Mouse (Mus musculus) kidney, adult 8-10 months (tissue): ENCODE measurements around the gene Phkg2.
"Not testable (repeated sequence)": the region's sequence is repeated elsewhere in the genome, so short reads cannot be mapped to it uniquely, and the experiment has no call there.

ENCODE experiments used
- DNase-seq, 2 experiments: peaks; one replicate each; pipeline ENCODE4 v3.0.0; 2022

Phkg2 gene

DNA sequence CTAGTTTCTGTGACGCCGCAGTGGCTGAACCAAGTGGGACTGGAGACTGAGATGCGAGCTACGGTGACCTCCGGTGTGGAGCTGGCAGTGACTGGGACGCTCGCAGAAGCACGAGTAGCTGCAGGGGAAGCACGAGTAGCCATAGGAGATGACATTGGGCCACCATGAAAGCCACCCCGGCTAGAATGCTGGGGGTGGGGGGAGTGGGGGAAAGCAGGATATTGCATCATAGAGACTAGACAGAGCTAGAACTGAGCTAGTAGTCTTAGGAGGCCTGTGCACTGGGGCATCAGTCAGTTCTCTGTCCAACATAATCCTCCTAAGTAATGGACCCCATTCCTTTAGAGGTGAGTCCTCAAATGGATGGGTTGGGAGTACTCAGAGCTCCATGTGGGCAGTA lies 31.1 kb downstream of the Phkg2 start:
- no peak for DNase-seq

DNA sequence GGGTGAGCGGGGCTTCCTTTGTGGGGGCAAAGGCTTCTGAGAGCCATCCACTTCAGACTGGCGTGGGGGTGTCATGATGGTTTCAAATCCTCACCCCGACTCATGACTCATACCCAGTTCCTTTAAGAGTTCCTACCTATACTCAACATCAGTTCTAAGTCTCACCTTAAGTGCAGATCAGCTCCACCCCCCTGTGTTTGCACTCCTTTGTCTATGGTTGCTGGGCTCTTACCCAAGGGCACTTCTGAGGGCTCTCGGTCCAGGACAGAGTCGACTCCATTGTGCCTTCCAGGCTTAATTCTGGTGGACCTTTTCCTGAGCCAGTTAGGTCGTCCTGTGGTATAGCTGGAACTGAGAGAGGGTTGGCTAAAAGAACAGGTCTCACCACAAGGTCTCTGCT lies 34.0 kb downstream of the Phkg2 start:
- DNase-seq, result no peak

DNA sequence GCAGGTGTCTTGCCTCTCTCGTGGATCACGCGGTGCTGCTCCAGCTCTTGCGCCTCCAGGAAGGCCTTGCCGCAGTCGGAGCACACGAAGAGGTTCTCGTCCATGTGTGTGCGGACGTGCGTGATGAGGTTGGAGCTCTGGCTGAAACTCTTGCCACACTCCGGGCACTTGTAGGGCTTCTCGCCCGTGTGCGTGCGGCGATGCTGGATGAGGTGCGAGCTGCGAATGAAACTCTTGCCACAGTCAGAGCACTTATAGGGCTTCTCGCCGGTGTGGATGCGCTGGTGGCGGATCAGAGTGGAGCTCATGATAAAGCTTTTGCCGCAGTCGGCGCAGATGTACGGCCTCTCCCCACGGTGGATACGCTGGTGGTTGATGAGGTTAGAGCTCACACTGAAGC lies 37.9 kb downstream of the Phkg2 start:
- DNase-seq, result no peak

DNA sequence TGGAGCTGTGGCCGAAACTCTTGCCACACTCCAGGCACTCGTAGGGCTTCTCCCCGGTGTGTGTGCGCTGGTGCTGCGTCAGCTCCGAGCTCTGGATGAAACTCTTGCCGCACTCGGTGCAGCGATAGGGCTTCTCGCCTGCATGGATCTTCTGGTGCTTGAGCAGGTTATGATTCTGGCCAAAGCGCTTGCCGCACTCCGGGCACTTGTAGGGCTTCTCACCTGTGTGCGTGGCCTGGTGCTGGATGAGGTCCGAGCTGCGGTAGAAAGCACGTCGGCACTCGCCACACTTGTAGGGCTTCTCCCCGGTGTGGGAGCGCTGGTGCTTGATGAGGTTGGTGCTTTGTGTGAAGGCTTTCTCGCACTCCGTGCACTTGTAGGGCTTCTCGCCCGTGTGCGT lies 38.4 kb downstream of the Phkg2 start:
- DNase-seq, result no peak

DNA sequence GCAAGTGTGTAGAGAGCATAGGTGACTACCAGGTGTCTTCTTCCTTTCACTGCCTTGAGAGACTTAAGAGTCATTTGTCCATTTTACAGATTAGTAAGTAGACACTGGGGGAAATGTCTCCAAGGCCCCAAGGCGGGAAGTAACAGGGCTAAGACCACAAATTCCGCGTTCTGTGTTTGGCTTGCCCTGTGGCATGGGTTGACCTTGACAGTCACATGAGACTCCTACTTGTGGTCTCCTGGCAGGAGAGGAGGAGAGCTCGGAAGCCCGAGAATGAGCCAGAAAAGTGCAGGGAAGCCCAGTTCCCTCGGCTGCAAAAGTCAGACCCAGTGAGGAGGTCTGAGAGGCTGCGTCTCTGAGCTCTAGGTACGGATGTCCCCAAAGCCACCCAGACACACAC lies 40.4 kb downstream of the Phkg2 start:
- DNase-seq, result peak in 1 of 2 experiments; percentile 38

DNA sequence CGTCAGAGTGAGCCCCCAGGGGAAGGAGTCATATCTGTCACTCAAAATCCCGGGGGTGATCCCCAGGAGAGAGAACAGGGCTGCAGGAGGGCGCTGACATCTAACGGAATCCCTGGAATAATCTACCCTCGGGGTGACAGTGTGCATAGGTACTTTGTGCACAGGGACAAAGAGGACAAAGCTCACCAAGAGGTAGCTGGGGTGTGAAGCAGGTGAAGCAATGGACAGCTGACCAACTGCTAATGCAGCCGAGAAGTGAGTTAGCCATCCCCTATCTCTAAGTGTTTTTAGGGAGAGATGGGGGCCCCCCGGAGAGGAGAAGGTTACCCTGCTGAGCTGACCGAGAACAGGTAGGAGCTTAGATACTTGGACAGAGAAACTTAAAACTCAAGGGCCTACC lies 41.0 kb downstream of the Phkg2 start:
- DNase-seq, result peak in 1 of 2 experiments; percentile 36

DNA sequence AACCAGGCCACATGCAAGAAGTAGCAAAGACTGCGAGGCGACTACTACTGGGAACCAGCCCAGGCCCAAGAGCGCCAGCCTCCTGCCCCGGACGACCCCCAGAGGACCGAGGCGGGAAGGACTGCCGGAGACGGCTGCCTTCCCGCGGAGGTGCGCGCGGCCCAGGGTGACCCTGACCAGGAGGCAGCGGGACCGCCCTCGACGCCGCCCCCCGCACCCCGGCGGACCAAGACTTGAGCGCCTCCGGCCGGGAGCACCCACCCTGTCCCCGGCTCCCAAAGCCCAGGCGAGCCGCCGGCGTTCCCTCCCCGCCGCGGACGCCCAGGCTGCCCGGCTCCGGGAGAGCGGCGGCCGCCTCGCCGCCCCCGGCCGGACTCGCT lies 41.4 kb downstream of the Phkg2 start:
- DNase-seq, result peak; percentile 61 to 69

DNA sequence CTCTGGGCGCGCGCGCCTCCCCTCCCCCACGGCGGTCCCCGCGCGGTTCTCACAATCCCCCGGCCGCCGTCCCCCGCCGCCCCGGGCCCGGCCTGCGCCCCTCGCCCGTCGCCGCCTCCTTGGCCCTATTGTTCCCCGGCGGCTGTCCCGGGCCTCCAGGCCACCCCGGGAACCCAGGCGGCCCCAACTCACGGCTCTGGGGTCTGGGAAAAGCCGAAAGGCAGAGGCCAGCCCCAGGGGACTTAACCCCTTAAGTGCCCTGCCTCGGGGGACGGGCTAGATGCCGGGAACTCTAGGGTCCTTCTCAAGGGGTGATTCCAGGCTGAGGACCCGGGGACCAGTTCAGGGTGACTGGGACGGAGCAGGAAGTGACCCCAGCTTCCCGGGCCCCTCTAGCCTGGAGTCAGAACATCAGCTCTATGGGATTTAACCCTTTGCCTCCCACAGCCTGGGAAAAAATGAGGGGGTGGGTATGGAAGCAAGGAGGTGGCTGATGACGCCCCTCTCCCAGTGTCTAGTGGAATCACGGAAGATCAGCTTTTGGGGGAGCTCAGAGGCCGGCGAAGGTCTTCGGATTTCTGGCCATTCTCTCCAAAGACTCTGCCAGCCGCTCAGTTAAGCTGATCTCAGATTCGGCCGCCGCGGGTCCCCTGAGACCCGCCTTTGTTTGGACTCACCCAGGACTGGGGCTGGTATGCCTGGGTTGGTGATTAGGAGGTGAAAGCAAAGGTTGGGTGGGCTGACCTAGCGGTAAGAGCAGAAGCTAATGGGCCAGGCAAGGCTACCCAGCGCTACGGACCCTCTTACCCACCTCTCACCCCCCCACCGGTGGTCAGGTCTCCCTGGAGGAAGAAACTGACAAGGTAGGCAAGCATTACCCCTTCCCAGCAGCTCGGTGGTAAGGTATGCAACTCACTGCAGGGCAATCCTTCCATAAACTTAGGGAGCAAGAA lies 42.0 kb downstream of the Phkg2 start, which contains the start of gene Zfp629:
Zfp629 (minus strand) TSS at position 907 of the 953 bp plus-strand sequence.
- DNase-seq, result peak; percentile 69 to 73

DNA sequence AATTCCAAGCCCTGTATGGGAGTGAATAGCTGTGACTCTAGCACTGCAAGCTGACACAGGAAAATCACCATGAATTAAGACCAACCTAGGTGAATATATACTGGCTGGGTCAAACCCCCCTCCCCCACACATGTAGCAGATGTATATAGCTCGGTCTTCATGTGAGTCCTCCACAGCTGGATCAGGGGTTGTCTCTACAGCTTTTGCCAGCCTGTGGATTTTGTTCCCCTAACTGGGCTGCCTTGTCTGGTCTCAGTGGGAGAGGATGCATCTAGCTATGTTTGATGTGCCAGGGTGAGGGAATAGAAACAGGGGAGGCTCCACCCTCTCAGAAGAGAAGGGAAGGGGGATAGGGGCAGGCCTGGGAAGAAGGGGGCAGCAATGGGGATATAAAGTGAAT lies 43.2 kb downstream of the Phkg2 start:
- no peak for DNase-seq

DNA sequence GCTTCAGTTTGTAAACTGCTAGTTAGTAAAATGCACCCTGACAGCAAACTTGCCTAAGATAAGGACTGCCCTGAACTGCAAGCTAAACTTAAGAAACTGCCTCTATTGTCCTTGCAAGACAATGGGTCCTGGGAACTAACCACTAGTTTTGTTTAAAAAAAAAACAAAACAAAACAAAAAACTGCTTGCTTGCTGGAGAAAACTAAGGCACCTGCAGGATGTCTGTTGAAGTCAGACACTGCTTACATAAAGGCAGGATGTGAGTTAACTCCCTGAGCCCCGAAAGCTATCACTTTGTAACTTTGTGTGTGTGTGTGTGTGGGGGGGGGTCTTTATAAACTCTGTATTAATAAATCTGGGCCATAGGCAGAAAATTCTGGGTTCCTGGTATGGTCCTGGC lies 43.7 kb downstream of the Phkg2 start:
- DNase-seq, result no peak

DNA sequence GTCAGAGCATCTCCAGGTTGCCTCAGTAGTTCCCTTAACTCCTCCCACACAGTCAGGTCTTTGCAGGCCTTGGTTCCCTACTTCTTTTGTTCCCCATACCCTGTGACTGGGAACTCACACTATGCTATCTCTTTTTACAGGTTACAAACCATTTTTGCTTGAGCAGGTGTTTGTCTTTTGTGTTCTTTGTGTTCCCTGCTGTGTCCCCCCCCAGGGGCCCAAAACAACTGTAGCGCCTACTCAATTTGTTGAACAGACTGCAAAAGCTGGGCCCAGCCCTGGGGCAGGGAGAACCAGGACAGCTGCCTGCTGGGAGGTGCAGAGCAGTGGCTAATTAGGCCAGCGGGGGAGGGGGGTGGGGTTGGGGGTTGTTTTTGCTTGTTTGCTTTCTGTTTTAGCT lies 44.8 kb downstream of the Phkg2 start:
- DNase-seq, result no peak

DNA sequence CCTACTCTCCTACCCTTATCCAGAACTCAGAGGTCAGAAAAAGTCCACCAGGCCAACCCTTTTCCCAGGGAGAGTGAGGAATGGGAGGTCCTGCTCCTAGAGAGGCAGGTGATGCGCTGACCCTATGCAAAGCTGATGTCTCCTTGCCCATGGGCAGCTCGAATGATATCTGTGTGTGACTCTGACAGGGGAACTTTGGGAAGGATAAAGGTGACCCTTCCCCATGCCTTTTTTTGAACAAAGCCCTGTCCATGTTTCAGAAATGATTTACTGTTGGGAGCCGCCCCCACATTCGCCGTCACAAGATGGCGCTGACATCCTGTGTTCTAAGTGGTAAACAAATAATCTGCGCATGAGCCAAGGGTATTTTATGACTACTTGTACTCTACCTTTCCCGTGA lies 45.3 kb downstream of the Phkg2 start:
- DNase-seq, result not testable (repeated sequence)

DNA sequence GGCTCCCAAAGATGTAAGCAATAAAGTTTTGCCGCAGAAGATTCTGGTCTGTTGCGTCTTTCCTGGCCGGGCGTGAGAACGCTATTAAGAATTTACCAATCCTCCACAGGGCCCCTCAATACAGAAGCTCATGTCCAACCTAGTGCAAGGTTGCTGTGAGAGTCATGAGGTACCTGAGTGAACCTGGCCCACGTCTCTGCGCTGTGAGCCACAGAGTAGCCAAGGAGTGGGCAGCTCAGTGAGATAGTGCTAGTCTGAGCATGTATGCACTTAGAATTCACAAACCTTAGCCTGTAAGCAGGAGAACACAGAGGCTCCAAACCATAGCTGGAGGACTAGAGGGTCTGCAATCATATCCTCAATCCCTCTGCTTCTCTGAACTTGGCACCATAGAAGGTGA lies 52.9 kb downstream of the Phkg2 start:
- no peak for DNase-seq

DNA sequence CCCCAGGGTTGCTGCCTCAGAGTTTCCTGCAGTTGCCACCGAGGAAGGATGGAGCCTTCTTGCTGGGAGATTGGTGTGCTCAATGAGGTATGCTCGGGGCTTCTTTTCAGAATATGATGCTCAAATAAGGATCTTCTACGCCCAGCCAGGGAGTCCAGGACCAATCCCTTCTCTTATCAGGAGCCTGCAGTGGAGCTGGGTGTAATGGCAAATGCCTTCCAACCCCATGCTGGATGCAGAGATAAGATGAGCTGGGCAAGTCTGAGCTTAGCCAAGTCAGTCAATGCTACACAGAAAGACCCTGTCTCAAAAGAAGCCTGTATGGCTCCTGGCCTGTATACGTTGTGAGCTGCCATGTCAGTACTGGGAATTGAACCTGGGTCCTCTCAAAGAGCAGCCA lies 53.3 kb downstream of the Phkg2 start:
- no peak for DNase-seq

DNA sequence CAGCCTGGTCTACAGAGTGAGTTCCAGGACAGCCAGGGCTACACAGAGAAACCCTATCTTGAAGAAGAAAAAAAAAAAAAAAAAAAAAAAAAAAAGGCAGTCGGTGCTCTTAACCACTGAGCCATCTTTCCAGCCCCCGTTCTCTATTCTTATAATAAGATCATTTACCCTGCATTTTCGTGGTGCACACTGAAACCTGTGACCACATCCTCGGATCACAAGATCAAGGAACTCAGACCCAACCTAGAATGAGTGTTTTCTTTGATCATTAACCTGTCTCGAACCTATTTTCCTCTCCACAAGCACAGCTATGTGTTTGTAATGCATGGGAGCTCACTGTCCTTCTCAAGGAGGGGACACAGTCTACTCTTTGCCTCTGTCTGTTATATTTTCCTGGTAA lies 55.5 kb downstream of the Phkg2 start:
- DNase-seq, result no peak

DNA sequence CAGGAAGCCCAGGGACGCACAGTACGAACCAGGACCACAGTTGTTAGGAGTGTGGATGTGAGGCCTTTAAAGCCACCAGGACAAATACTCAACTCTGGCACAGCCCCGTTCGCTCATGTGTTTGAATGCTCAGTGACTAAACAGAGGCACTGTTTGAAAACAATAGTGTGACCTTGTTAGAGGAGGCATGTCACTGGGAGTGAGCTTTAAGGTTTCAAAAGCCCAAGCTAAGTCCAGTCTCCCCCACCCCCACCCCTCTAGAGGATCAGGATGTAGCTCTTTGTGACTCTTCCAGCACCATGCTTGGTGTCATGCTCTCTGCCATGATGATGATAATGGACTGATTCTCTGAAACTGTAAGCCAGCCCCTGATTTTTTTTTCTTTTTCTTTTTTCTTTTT lies 58.3 kb downstream of the Phkg2 start:
- DNase-seq, result no peak
